Mouse (Mus musculus) erythroblast, embryonic 14.5 days (primary cell): ENCODE results near the gene Vax2.

ENCODE experiments used
- GATA1 ChIP-seq: IDR thresholded peaks from 2 replicates; pipeline ENCODE4 v1.6.1; 2012; ENCODE audit warnings: low read length, inconsistent platforms, mixed read lengths
- TAL1 ChIP-seq: IDR thresholded peaks from 3 replicates; pipeline ENCODE4 v1.6.1; 2012; ENCODE audit warnings: low read length, inconsistent platforms, mixed read lengths

DNA sequence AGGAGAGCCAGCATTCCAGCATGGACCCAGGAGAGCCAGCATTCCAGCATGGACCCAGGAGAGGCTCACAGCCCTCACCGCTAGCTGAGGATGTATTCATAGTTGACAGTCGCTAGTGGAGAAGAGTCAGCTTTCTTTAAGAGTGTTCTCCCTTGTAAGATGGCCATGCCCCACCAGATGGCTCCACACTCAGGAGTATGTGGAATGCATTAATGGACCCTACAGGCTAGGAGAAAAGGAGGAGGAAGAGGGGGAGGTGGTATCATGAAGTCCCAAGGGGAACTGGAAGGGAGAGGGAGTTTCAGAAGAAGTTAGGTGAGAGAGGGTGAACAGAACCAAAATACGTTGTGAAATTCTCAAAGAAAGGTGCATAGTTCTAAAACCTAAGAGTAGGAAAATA lies 15.3 kb upstream of the Vax2 start:
- TF ChIP-seq TAL1, result no peak
- no peak for TF ChIP-seq GATA1
